Mouse (Mus musculus) left cerebral cortex, adult 8-10 months (tissue): ENCODE measurements at regions not wholly inside any gene's neighbourhood (a gene's known extent, or its start where the extent isn't known, plus 50 kb on each side); places are given as distances from the start of the nearest gene placed in this dataset.
A peak's percentile ranks its signal among the peaks of the same experiment; 100 is the strongest.

ENCODE experiments used
- DNase-seq, 2 experiments: peaks; one replicate each; pipeline ENCODE4 v3.0.0; 2022; ENCODE audit warnings: low spot score in 2 of 2

DNA sequence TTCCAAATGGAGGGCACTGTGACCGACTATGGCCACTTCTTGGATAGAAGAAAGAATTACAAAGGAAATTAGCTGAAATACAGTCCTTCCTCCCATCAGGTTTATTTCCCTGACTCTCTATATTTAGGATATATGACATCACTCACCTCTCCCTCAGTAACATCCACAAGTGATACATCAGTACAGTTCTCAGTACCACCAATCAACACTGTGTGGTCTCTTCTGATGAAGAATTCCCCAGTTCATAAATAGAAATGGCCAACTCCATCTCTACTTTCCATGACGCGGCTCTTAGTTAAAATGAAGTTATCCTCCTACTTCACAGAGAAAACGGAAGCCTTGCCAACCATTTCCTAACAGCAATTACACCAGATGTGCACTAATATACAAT is 208.3 kb upstream of the Dio2 start:
- no peak for DNase-seq

DNA sequence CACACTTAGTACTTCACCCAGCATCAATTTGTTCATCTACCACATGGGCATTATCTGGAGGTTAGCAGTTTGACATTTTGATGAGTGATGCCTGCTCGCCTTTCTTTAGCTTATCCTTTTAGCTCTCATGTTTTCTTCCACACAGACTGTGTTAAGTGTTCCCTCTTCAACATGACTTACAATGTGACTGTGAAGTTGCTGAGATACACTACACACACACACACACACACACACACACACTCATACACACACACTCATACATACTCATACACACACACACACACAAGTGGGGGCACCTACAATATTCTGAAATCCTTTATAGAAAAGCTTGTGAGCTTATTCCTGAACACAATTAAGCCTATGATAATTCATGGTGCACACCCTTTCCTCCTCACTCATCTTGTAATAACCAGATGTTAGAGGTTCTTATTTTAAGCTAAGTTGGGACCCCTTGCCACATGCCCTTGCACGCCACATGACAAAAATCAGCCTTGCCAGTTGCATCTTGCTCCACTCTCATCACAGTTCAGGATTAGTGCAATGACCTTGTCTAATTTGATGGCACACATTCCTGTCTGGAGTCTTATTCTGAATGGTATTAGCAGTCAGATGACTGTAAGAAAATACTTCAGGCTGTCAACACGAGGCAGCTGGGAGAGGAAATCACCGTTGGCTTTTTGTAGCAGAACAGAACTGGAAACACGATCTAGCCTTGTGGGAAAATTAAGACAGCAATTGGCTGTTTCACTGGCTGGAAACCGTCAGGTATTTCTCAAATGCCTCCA is 207.7 kb upstream of the Dio2 start:
- DNase-seq: no peak

DNA sequence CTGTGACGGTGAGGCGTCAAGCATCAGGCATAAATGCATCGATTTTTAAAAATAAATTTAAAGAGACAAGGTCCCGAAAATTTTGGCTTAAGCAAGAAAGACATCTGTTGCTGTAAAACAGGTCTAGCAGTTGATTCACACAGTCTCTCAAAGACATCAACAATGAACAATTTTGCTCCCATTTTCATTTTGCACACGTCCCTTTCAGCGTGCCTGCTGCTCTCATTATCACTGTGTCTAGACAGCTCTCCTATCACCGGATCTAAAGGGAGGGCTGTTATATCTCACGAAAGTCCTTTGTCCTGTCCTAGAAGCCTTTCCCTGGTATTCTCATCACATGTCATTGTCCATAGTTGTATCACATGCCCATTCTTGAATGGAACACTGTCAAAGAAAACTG is 194.4 kb upstream of the Dio2 start:
- no peak for DNase-seq

DNA sequence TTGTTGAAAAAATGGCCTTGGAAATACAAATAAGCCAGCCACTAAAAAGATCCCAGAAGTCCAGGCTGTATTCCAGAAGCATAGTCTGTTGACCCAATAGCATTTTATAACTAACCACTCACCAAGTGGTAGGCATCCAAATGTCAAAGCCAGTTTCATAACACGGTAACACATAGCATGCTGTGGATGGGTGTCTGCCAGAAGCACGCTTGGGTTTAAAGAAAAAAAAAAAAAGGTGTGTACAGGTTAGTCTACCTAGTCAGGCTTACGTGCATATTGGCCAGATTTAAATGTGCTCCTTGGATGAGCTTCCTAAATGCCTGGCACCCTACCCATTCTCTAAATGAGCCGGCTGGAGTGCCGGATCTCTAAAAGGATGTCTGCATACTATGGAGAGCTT is 194.0 kb upstream of the Dio2 start:
- DNase-seq: no peak

DNA sequence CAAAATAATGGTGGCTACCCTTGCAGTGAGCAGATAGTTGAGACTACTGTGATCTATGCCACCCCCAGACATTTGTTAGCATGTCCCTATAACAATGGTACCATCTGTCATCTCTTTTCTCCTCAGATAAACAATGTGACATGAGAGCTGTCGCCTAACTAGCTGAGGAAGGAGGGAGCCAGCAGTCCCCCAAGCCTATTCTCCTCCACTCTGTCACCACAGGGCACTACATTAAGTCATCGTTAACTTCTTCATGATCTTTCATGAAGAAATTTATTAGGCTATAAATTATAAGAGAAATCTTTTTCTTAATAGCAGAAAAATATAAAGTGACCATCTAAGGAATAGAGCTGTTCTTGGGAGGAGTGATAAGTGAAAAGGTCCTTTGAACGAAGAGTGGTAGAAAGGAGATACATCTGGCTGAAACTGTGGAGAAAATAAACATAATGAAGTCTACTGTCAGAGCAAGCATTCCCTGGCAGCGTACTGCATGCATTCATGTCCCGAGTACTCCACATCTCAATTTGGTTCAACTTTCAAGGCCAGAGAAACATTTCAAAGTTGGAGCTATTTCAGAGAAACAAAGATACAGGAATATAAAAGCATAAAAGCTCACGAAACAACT is 192.0 kb upstream of the Dio2 start:
- no peak for DNase-seq

DNA sequence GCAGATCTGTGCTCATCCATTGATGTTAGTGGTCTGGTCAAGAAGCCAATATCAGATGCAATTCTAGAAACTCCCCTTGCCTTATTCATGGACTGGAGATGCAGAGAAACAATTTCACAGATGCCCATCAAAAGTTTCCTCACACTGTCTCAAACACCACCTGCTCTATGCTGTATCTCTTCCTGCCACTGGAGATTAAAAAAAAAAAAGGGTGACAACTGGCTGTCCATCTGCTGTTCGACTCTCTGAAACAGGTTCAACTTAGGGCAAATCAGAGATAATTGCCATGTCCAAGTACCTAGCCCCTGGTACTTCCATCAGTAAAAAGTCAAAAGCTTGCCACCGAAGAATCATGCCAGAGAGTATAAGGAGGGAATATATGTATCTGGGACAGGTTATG is 185.4 kb upstream of the Dio2 start:
- no peak for DNase-seq

DNA sequence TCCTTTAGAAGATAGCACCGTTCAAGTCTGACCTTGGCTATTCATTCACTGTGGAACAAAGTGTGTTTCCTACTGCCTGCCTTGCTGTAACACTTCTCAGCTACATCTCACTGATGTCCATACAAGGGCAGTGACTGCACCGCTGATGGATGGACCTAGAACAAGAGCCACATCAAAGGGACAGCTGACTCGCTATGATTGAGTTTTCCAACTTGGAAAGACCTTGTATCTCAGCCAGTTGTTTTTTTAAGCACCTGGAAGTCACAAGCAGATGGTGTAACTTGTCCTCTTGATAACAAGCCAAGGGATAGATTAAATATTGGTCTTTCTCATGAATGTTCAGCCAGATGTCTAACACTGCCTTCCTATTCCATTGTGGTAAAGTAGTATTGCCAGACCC is 184.9 kb upstream of the Dio2 start:
- no peak for DNase-seq

DNA sequence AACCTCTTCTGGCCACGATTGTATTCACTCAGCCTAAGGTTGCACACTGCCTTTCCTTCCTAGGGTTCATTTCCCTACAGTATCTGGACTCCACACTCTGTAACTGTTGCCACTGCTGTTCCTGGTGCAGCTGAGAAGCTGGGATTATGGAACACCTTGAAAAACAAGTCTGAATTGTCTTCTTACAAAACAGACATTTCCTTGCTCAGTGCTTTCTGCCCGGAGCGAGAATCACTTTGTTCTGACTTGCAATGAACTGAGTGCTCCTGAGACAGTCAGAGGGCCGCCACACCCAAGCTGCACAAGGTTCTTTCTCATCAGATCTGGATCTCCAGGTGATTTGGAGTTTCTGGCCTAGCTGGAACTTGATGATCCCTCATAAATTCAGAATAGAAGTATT is 183.0 kb upstream of the Dio2 start:
- DNase-seq: no peak

DNA sequence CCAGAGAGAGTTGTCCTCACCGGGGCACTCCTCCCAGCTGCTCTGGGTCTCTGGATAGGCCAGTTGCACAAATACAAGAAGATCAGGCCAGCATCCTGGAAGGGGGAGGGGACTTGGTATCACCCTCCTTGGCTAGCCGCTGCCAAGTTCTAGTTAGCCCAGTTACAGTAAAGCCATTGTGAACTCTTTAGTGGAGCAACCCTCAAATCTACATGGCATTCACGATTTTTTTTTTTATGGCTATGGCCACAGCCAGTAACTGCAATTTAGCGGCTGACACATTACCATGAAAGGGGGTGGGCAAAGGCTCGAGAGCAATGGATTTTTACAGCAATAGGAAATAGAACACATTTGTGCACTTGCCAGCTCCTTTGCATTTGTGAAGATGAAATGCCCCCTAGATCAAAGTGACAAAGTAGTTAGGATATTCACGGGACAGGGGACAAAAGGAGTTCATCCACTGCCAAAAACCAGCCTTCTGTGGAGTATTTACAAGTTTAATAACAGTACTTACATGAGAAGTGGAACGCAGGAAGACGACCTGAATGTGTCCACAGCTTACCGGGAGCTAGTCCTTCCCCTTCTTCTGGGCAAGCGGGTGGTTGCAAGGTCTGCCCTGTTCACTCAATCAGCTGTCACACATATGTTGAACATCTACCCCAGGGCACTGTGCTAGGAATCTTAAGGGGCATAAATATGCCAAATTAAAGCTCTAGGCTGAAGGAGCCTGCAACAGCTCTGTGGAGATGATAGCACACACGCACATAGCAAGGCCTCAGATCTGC is 177.9 kb upstream of the Dio2 start:
- peak in 1 of 2 experiments; percentile 74 for DNase-seq

DNA sequence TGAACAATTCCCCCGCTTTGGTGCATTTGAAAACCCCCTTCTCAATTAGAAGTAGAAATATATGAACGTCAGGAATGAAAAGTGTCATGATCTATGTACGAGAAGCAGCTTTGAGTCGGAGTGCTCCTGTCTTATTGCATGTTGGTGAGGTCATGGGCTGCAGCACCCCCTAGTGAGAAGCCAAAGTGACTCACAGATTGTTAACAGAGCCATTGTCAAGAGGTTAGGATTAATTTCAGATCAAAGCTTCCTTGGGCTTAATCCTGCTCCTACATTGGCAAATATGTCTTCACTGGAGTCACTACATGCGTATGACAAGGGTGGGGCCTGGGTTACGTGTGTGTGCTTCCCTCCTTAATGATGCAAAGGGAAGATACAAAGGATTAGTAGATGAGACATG is 165.8 kb upstream of the Dio2 start:
- no peak for DNase-seq

DNA sequence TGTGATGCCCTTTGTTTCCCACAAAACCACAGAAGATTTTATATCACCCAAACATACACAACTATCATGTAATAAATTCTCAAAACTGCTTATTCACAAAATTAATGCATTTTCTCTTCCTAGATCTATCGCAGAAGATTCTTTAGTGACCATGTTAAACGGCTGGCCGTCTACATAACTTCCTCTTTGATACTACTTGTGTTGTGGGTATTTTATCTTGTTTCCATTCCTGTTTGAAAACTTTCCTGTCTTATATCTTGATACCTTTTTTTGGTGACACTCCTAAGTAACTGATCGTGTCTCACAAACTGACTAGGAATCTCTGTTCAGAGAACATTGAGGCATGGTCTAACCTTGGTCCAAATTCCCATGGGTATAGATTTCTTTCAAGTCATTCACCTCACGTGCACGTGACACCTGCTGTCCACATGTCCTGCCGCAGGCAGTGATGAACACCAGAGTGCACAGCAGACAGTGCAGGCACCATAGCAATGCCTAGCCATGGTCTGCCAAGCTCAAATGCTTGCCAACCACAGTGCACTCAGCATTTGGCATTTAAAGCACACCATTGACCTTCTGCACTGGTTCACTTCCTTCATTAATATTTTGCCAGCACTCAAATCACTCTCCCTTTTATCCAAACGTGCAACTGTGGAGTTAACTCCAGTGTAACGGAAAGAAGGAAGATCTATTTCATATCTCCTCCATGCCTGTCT is 155.6 kb upstream of the Dio2 start:
- DNase-seq: no peak

DNA sequence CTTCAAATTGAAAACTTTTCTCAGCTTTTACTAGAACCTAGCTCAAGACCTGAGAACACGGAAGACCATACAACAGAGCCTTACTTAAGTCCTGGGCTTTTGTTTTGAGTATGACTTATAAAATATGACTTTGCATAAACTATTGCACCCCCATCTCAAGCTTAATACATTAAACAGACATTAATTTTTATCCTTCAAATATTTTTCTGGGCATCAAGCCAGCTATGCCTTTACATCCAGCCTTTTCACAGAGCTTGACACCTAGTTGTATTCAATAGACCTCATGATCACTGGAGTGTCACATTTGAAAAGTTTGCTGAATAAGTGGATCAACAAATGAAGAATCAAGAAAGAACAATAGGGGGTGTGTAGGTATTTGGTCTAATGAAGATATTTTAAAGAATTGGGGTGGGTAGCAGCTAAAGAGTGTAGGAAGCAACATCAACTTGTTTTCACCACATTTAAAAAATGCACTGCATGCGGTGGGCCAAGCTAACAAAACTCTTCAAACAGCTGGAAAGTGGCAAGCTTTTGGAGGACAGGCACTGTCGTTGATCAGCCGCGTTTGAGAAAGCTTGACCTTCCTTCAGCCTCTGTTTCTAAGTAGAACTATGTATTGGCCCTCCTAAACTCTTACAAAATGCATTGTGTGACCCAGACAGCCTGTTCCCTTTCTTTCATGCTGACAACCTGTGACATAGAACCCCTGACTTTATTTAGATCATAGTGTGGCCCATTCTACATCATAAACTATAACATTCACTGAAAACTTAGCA is 138.2 kb upstream of the Dio2 start:
- no peak for DNase-seq

DNA sequence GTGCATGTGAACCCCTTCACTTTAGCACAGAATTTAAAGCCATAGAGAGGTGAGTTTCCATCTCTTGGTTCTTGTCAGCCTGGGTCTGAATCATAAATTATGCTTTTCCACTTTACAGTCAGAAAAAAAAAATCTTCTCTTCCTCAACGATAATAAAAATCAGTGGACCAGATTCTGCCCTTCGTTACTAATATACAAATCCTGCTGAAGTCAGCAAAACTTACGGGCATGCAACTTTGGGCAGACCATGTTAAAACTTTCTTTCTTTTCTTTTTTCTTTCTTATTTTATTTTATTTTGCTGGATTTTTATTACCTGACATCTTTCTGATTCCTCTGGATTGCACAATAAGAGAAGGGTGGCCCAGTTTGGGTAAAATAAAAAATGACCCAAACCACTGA is 136.6 kb upstream of the Dio2 start:
- DNase-seq: no peak

DNA sequence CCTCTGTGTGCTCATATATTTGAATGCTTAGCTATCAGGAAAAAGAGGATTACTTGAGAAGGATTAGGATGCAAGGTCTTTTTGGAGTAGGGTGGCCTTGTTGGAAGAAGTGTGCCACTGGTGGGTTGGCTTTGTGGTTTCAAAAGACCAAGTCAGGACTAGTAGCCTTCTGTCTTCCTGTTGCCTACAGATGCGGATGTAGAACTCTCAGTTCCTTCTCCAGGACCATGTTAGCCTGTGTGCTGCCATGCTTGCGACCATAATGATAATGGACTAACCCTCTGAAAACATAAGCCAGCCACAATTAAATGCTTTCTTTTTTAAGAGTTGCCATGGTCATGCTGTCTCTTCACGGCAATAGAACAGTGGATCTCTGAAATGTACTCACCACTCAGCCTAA is 135.7 kb upstream of the Dio2 start:
- DNase-seq: no peak

DNA sequence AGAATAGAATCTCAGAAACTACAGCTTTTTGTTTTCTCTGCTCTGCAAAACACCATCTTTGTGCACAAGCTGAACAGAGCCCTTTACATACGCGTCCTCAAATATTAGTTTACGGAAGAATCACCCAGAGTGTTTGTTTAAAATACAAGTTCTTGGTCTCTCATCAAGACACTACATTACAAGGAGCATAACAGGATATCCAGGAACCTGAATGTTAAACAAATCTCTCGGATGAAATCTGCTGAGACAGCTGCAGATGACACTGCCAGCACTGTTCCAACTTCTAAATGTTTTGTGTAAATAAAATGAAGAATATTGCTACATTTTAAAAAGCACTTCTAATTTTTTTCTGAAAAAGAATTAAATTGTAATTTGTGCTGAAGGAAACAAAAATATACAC is 128.4 kb upstream of the Dio2 start:
- no peak for DNase-seq

DNA sequence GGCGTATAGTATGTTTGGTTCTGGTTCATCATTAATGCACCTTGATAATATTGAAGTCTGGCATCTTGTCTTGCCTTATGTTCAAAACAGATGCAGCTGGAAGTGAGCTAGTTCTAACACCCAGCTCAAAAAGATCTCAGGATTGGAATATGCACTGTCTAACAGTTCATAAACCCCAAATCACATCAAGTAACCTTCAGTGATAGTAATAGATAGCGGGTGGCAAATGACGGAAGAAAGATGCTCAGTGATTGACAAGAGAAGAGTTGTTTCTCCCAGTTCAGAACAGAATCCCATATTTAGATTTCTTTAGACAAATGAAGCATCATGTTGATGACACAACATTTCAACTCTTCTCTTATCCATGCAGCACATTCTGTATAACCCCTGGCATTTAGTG is 124.4 kb upstream of the Dio2 start:
- DNase-seq: no peak

DNA sequence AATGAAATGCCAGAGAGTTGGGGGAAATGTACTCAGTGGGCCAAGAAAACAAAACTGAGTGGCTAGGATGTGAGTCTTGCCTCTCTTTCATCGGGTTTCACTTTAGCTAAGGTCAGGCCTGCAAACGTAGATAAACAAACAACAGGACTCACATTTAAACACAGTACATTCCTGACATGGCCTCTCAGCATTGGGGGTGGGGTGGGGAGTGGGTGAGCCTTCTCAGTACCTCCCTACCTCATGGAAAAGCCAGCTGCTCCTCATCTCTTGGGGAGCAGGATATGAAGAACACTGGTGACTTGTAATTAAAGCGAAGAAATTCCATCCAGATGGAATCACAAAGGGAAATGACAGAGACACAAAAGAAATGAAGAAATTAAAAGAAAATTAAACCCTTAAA is 119.5 kb upstream of the Dio2 start:
- DNase-seq: no peak

DNA sequence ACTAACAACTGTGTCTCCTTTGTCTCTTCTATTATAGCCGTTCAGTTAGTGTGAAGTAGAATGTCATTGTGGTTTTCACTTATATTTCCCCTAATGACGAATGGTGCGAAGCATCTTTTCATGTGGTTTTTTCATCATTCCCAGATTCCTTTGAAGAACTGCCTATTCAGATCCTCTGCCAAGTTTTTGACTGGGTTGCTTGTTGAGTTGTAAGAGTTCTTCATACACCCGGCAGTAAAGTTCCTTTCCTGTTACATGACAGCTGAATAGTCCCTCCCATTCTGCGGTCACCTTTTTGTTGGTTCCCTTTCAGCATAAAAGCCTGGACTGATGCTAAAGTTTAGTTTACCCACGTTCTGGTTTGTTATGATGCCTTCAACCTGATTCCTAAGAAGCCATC is 72.4 kb upstream of the Dio2 start:
- DNase-seq: no peak

DNA sequence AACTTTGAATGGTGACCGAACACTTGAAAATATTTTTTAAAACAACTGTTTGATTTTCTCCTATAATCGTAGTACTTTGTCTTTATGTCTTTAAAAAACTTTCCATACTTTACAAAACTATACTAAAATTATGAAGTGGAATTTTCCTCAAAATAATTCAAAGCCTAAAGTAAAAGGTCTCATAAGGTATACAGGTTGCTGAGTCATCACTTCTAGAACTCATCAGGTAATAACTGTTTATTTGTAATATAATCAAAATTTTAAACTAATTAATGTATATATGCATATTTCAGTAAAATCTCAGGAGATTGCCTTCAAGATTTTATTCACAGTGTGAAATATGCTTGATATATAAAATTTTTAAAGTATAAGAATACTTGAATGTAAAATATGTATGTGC is 52.3 kb upstream of the Dio2 start:
- no peak for DNase-seq
